Mouse (Mus musculus) c-Kit-positive CD71-positive TER-119-negative erythroid progenitor cells, embryonic 14.5 days (primary cell): ENCODE data around the gene Nbr1.

Experiments used
- DNase-seq: peaks from one replicate; pipeline ENCODE4 v3.0.0-alpha.2; 2013; ENCODE audit warnings: low read depth

Nbr1 gene

DNA sequence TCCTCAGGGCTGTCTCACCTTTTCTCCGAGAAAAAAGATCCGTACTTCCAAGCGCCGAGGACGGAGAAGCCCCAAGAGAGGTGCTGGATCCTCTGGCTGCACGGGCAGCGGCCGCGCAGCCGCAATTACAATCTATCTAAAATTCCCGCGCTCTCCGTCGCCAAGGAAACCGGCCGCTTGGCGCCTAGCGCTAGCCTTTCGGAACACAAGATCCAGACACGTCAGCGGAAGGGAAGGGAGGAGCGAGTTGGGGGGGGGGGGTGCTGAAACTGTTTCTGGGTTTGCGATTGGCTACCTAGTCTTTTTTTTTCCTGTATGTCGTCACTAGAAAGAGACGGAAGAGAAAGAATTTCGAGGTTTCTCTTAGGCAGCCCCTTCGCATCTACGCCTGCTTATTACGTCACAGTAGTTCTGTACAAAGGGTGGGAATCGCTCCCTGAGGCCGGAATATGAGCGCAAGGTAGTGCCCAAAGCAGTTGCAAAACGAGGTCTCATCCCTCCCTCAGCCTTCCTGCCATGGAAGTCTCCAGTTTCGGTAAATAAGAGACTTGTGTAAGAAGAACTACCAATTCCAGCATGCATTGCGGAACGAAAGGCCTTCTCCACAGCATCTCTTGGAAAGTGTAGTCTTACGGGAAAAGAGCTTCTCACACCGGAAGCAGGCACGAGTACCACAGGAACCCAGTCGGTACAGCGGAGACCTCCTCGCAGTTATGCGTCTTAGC is at the start of gene Nbr1, which contains the start of gene Brca1:
Nbr1 (plus strand) TSS at position 399 of the 725 bp plus-strand sequence.
Brca1 (minus strand) TSS at position 205 of the 725 bp plus-strand sequence.
- DNase-seq = peak; percentile 97

DNA sequence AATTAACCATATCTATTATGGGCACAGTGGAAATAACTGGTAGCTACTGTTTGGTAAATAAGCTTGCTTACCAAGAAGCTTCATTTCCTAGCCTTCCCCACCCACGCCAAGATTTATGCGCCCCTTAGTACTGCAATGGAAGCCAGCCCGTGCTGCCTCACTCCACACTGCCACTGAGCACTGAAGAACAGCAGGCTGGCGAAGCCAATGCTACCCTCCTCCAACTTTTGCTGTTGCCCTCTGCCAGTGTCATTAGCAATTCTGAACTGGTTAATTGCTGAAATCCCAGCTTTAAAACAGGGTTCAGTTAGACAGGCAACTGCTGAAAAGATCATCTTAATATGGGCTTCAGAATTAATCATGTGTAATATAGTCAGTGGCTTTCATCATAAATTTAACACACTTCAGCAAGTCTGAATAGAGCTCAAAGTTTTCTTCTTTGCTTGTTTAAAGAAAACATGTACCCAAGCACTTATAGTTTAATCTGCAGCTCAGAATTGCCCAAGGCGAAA is 45.6 kb upstream of the Nbr1 start:
- no peak for DNase-seq

DNA sequence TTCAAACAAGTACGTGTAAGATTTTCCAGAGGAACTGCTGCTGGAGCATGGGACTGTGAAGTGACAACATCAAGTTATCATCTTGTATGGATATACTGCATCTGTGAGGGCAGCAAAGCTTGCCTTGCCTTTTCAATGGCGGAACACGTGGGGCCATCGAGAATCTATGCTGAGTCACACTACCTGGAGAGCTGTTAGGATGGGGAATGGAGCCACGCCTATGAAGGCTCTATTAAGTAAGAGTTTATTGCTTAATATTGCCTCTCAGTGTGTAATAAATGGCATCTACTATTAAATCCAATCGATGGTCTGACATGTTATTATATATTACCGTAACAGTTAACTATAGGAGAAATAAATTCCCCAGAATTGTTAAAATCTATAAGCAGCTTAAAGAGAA is 44.9 kb upstream of the Nbr1 start:
- DNase-seq = no peak

DNA sequence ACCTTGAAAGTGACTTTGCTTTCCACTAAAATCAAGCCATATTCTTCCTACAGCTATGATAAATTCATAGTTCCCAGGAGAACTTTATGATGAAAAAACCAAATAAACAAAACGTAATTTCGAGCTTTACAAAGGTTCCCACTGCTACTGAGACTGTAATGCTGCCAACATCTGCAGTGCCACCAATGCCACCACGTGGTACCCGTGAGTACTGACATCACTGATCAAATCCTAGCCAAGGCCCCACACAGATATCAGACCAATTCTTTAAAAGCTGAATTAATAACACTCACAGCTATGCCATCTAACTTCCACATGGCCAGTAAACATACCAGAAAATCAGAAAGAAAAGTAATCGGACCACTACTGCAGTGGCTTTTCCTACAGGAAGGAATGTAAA is 33.0 kb upstream of the Nbr1 start:
- no peak for DNase-seq

DNA sequence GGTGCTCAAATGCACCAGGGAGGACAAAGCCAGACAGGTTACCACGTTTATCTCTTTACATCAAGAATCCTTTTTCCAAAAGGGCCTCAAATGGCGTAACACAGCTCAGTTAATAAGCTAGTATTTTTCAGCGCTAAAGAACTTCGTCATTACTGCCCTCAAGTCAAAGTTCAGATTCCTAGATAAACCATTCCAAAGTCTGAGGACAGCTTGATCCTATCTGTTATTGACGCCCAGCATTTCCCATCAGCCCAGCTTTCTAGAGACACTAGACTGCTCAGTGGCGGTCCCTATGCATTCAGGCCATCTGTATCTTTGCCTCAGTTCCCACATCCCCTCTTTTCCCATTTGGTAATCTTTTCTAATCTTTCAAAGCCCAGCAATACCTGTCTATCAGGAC is 32.6 kb upstream of the Nbr1 start:
- no peak for DNase-seq

DNA sequence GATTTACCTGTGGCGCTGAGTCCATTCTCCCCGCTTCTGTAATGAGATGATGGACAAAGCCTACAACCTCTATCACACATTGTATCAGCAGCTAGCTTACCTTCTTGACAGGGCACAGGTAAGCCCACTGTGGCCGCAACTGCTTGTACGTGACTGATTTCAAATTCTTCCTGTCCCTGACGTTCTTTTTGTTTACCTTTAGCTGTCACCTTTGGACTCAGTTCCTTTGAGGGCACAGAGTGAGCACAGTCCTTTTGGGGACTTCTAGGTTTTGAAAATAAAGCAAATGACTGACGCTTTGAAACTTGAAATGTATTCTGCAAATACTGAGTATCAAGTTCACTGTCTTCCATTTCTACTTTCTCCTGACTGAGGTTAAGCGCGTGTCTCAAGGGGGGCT is 27.5 kb upstream of the Nbr1 start:
- no peak for DNase-seq

DNA sequence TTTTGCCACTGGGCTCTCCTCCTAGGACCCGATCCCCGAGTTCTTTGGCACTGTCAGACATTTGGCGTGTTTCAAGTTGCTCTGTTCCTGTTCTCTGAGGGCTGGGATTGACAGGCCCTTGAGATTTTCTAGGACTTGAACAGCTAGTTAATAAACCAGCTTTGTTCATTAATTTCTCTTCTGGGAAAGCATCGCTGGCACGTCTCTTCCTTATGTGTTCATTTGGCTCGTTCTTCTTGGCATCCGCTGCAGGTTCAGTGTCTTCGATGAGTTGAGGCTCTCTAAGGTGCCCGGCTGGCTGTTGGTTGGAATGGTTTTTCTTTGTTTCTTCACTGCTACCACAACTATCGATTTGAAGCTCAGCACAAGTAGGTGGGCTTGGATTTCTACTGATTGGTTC is 26.9 kb upstream of the Nbr1 start:
- DNase-seq = no peak

DNA sequence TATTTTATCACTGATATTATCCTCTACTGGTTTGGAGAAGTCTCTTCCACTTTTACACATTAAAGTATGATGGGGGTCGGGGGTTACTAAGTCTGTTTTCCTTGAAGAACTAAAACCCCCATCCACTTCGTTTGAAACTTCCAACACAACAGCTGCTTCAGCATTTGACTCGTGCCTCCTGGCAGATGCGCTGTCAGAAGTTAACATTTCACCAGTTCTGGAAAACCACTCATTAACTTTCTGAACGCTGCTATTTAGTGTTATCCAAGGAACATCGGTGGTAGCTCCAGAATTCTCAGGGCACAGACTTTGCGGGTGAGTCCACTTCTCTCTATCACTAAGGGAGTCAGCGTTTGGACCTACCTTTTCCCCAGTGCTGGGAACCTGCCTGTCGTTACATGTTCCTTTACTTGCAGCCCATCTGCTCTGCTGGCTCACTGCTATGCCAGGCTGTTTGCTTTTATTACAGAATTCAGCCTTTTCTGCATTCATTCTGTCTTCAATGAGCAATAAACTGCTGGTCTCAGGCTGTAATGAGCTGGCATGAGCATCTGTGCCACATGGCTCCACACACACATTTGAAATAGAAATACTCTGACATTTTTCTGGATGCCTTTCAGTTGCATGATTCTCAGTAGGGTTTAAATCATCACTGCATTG is 25.9 kb upstream of the Nbr1 start:
- no peak for DNase-seq

DNA sequence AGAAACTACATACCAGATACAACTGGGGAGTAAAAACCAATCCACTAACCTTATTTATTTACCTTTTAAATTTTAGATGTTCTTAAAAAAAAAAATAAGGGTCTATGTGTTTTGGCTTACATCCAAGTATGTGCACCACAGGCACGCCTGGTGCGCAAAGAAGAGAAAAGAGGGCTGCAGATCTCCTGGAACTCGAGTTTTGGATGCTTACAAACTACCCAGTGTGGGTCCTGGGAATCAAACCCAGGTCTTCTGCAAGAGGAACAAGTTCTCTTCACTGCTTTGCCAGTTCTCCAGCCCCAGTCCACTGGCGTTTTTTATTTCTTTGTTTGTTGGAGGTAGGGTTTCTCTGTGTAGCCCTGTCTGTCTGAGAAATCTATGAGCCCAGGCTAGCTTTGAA is 25.3 kb upstream of the Nbr1 start:
- DNase-seq = no peak

DNA sequence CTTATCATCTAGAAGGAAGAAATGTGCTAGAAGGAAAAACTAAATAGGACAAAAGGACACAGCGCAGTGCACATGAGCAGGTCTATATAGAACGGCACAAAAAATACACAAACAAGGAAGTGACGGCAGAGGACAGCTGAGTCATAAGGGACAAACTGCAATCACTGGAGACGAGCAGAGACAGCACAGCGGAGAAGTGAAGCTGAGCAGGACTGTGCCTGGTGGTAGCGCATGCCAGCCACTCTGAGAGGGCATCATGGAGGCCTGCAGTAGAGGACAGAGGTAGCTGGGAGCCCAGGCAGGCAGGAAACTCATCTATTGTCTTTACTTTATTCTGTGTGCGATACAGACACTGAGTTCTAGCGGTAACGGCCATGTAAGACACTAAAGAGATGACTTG is 8.4 kb upstream of the Nbr1 start:
- no peak for DNase-seq

DNA sequence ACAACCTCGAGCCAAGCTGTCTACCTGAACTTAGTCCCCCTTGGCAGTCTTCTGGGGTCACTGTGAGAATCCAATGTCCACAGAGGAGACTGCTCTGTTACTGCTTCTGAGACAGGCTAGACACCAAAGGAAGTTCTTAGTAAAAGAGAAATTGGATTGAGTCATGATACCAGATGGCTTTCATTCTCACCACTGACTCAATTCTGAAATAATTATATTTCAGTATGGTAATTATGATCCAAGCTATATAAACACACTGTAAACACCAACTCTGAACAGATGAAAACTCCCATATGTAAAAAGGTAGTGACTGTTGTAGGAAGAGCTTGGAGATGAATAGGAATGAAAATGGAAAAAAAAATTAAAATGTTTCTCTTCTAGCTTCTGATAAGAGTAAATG is 7.8 kb upstream of the Nbr1 start:
- no peak for DNase-seq

DNA sequence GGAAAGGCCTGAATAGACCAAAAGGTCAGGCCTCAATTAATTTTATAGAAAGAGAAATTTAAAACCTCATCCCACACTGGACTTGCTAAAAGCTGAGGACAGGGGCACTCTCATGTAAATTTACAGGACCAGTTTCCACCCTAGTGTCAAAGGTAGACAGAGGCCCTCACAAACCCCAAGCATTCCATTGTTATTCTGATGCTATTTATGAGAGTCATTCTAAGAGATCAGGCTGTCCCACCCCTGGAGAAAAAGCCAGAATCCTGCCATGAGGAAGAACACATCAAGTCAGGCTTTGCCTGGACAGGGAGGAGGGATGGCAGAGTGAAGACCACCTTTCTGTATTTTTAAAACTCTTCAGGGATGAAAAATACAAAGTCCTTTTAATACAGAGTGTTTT is 3.4 kb upstream of the Nbr1 start:
- no peak for DNase-seq

DNA sequence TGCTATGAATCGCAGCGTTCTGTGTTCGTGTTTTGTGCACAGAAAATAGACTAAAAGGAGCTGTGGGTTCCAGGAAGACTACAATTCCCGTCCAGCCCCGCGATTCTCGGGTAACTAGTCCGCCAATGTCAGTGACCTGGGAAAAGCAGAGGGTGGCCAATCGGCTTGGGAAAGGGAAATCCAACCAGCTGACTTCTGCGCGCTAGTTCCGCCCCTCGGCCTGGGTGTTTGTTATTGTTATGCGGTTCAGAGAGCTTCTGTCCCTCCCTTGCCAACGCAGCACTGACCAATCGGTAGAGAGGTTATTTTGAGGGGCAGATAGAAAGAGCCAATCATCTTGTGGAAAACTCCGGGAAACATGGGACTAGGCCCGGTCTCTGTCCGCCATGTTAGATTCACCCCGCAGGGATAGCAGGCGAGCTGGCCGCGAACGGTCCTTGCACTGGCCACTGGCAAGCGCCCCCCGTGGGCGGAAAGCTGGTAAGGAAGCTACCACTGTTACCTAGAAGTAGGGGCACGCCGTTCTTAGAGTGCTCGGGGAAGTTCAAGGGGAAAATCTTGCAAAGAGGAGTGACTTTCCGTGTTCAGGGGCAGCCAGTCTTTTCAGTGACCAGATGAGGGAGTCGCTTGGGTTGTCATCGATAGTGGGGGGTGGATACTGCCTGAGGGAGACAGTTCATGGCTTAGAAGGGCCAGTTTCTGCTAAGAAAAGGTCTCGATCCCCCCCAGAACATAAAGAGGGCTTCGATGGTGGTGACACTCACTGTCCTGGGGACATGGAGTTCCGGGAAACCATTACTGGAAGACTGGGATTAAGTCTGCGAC is 739 bp downstream of the Nbr1 start:
- DNase-seq = peak; percentile 99

DNA sequence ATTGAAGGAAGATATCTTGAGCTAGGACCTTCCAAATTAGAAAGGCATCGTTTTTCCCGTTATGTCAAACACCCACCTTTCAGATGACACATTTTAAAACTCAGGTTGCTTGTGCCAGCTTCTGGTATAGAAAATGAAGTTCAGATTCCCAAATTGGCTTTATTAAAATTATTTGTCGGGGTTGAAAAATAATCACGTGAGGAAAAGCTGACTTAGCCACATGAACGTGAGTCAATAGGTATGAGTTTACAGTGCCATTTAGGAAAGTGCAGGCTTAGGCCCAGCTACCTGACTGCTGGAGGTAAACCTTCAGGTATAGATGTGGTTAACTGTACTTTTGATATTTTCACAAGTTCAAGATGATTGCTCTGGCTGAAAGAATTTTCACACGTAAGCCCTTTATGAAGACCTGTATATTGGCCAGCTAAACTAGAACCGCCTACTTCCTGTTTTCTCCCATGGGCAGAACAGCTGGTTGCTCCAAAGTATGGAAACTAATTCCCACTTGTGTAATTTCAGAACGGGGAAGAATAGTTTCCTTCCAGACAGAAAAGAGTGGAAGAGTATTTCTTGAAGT is 1.5 kb downstream of the Nbr1 start:
- DNase-seq = no peak

DNA sequence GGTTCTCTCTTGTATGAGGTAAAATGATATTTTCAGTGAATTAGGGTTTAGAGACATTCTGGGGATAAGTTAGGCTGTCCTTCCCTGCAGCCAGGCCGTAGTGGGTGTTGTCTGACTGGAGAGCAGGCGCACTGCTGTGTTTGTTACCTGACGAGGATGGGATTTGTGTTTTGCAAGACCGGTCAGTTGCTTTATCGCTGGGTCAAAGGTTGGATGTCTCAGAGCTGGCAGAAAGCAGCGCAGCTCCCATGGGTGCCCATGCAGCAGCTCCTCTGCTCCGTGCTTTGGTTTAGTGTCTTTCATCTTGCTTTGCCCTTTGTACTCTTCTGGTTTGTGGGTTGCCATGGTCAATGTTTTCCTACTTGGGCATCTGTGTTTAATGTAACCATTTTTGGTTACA is 4.6 kb downstream of the Nbr1 start:
- DNase-seq = no peak

DNA sequence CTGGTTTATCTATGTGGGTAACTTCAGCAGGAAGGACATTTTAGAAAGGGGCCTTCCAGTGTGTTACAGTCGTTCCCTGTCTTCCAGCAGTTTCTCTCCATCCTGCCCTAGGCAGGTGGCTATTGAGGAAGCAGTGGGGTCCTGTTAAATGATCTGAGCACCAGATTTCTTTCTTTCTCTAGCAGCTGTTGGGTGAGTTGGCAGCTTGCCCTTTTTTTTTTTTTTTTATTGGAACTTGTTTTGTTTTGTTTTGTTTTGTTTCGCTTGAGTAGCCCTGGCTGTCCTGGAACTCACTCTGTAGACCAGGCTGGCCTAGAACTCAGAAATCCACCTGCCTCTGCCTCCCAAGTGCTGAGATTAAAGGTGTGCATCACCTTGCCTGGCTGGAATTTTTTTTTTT is 5.0 kb downstream of the Nbr1 start:
- DNase-seq = no peak

DNA sequence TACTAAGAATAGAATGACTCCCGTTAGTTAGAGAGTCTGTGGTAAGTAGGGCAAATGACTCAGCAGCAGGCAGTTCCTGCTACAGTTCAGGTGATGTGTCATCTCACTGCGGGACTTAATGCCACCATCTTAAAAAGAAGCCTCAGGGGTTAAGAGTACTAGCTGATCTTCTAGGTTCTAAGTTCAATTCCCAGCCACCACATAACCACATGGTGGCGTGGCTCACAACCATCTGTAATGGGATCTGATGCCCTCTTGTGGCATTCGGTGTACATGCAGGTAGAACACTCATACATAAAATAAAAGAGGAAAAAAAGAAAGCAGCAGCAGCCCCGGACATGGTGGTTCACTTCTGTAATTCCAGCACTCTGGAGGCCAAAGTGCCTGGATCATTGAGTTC is 10.4 kb downstream of the Nbr1 start:
- peak; percentile 66 for DNase-seq

DNA sequence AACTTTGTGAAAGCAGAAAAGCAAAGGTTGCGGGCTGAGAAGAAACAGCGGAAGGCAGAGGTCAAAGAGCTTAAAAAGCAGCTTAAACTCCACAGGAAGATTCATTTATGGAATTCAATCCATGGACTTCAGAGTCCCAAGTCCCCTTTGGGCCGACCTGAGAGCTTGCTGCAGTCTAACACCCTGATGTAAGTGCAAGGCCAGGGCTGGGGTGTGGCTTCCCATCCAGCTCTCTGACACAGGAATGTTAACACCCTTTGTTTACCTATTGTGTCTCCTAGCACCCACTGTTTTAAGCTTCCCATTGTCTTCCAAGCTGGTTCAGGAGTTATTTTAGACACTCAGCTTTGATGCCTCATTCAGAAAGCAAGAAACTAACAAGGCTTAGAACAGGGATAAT is 16.5 kb downstream of the Nbr1 start:
- no peak for DNase-seq

DNA sequence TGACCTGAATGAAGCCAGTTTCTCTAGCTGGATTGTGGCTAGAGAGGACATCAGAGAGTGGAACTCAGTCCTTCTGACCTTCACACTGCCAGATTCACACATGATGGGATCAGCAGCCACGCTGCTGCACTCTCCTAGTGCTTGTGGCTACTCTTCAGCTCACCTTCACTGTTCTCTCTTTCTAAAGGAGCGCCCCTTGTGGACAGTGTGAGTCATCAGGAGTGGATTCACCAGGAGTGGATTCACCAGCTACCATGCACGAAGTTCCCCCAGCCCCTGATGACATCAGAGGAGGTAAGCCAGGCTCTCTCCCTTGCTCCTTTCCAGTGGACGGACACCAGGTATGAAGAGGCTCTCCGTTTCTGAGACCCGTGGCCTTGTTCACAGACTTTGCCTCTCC is 24.2 kb downstream of the Nbr1 start:
- no peak for DNase-seq

DNA sequence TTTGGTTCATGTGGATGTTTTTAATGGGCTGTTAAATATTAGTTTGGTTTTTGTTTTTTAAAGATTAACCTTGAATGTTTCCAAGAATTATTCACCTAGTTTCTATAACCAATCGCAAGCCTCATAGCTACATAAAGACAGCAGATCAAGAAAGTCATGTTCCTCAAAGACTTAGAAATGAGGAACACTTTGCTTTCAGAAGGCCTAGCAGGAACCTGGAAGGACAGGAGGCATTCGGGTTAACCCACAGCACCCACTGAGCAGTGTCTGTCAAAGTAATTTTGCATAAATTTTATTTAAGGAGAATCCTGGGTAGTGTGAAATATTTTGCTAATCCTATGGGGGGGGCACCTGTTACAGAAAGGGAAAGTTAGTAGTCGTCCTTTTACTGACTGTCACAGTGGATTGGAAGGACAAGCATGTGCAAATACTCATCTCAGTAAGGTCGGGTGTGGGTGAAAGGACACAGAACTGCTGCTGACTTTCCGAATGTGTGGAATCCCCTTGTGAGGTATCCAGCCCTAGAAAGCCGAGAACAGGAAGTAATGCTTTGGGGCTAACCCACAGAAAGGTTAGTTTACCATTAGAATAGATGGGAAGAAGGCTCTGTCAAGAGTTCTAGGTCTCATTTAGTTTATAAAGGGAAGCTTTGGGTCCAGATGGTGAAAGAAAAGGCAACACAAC is 29.3 kb downstream of the Nbr1 start:
- no peak for DNase-seq

DNA sequence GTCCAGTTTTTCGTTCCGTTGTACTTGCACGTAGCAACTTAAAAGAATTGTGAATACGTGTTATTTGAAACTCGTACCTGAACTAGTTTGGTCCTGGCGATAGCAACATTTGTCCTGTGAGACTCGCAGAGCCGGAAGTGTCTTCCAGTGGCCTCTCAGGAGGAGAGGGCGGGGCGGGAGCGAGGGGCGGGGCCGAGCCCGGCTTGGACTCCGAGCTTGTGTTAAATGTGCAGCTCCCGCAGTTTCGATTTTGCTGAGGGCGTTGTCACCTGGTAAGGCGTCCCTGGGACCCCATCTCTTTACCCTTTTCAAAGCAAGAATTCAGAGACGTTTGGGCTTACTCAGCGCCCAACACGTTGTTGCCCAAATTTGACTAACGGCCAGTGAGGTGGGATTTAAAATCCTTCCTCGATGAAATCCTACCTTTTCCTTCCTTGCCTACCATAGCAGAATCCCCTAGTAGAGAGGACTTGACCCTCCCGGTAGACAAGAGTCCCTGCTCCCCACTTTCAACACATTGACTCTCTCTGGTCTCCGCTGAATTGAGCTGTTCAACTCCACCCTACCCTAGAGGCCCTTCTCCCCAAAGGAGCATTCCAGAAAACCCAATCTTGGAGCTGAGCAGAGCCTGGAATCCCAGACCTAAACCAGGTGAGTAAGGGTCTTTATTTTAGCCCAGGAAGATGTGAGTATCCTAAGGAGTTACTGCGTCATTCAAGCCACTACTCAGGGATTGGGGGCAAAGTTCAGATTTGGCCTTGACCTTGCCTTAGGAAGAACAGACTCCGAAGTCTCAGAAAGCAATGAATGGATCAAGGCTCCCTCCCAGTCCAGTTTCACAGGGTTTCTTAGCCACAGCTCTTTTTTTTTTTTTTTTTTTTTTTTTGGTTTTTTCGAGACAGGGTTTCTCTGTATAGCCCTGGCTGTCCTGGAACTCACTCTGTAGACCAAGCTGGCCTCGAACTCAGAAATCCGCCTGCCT is 30.4 kb downstream of the Nbr1 start, which contains the start of gene Tmem106a:
Tmem106a (plus strand) TSS at position 189 of the 982 bp plus-strand sequence.
- DNase-seq = peak; percentile 87
